In the genomic region with DNA sequence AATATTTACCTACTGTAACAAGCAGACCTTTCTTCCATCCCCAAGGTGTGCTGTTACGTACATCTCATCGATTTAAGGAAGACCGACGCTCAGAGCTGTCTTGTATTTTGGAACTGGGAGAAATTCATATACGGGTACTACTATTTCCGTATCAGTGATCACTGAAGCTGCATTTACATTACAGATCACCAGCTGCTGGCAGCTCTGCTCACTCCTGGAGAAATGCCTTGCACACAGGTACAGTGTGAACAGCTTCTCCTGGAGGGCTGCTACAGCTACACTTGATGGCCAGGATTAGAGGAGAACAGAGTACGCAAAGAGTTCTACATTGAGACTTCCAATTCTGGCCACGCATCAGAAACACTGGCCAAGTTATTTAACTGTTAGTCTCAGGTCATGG, we compare ENCODE assay signal across 14 mouse cellular contexts.
A peak's percentile ranks its signal among the peaks of the same experiment; 100 is the strongest.
DNase-seq lines count a peak whose midpoint lies in the region; ATAC-seq and TF ChIP-seq lines count a peak whose summit lies in the region.
"Had no signal": no experiment of that assay in that cellular context is flagged by ENCODE, and none has a peak within 500 bp of the region (broad histone marks: within the 10 kb centered on the region; RNA-seq: fewer than 3 reads in every experiment).

No protein-coding gene starts in this region.

- H3K4me3 ChIP-seq in heart, embryonic 15.5 days: no peak overlapping the region
- no peak overlapping the region for H3K4me3 ChIP-seq in olfactory bulb, adult 2 months (ENCODE audit: insufficient read depth, low read depth, low read length)
- H3K4me3 ChIP-seq: embryonic facial prominence, embryonic 12.5 days; lung, embryonic 15.5 days; megakaryocyte, embryonic 14.5 days had no signal

- TF ChIP-seq CTCF in olfactory bulb, adult 2 months (IDR thresholded peaks at IDR 0.05; ENCODE audit: insufficient read depth, low read depth, low read length): no peak

- H3K9me3 ChIP-seq in heart, embryonic 15.5 days (replicated peaks): no peaks in the 10 kb centered on the region
- H3K9me3 ChIP-seq: embryonic facial prominence, embryonic 12.5 days; lung, embryonic 15.5 days; megakaryocyte, embryonic 14.5 days had no signal

- no peak overlapping the region for H3K9ac ChIP-seq in heart, embryonic 15.5 days
- H3K9ac ChIP-seq: embryonic facial prominence, embryonic 12.5 days; lung, embryonic 15.5 days had no signal

- no peak overlapping the region for H3K4me2 ChIP-seq in heart, embryonic 15.5 days
- H3K4me2 ChIP-seq: embryonic facial prominence, embryonic 12.5 days; liver, embryonic 11.5 days; lung, embryonic 15.5 days had no signal

- H3K36me3 ChIP-seq in heart, embryonic 15.5 days: no peaks in the 10 kb centered on the region
- H3K36me3 ChIP-seq: embryonic facial prominence, embryonic 12.5 days; lung, embryonic 15.5 days had no signal

- H3K4me1 ChIP-seq in heart, embryonic 15.5 days (replicated peaks): peaks cover 13% of the 10 kb centered on the region
- H3K4me1 ChIP-seq in olfactory bulb, adult 2 months (ENCODE audit: control insufficient read depth, insufficient read depth, low read length): peaks cover 7% of the 10 kb centered on the region
- H3K4me1 ChIP-seq: embryonic facial prominence, embryonic 12.5 days; megakaryocyte, embryonic 14.5 days had no signal

- WGBS in heart, embryonic 15.5 days: 70% methylated on average over 8 of the region's 8 CpGs
- 66% methylated on average over 8 of the region's 8 CpGs for WGBS in olfactory bulb, adult 2 months

- intact Hi-C loops in heart, postnatal 14 days (cut with DNase I): no loop called here

- no peaks in the 10 kb centered on the region for H3K27me3 ChIP-seq in heart, embryonic 15.5 days
- H3K27me3 ChIP-seq: embryonic facial prominence, embryonic 12.5 days; lung, embryonic 15.5 days; megakaryocyte, embryonic 14.5 days had no signal

- ATAC-seq in heart, embryonic 15.5 days (replicated peaks; ENCODE audit: insufficient number of reproducible peaks, insufficient read depth, low FRiP score, low read depth): no peak

- peak overlapping the region; percentile 74 for H3K27ac ChIP-seq in heart, embryonic 15.5 days
- peak overlapping the region; percentile 66; the same call in 1 of the 2 replicates for H3K27ac ChIP-seq in olfactory bulb, adult 2 months (ENCODE audit: insufficient read depth, low read depth, low read length)
- H3K27ac ChIP-seq: embryonic facial prominence, embryonic 12.5 days; lung, embryonic 15.5 days had no signal

- TF ChIP-seq POLR2A in olfactory bulb, adult 2 months (IDR thresholded peaks at IDR 0.05; ENCODE audit: insufficient read depth, low read depth, low read length): no peak

- DNase-seq in cerebellum, adult 9-10 months: peak; percentile 36
- DNase-seq in cerebellum, postnatal 4 days (ENCODE audit: low spot score in 2 of 2): no peak
- DNase-seq in heart, postnatal 14 days: no peak
- DNase-seq in retina, postnatal 1 day: peak; percentile 17
- DNase-seq in retina, embryonic 14.5 days (ENCODE audit: low spot score): no peak
- no peak for DNase-seq in right cerebral cortex, postnatal 14 days
- DNase-seq: gastrocnemius, postnatal 25 days; kidney, postnatal 10 days had no signal

Comparison
In these comparisons a context has a peak if more than half of its experiments do, and no peak if none do; other contexts are left out.
1. DNase-seq: peak in cerebellum, adult 9-10 months (single experiment) and retina, postnatal 1 day (single experiment); none in cerebellum, postnatal 4 days (0 of 2), heart, postnatal 14 days (0 of 2), retina, embryonic 14.5 days (single experiment) and right cerebral cortex, postnatal 14 days (single experiment).